Mouse (Mus musculus) liver, adult 2 months (tissue): ENCODE measurements around the gene Trip11.
"Not testable (repeated sequence)": the region's sequence is repeated elsewhere in the genome, so short reads cannot be mapped to it uniquely, and the experiment has no call there.

Experiments used
- CTCF ChIP-seq: fragments of 200-500 bp; IDR thresholded peaks from 2 replicates; pipeline ENCODE4 v1.5.1; 2011; ENCODE audit warnings: low read depth, low read length, control low read depth
- POLR2A ChIP-seq: fragments of 200-500 bp; IDR thresholded peaks from 2 replicates; pipeline ENCODE4 v1.6.1; 2011; ENCODE audit warnings: low read length, control low read depth; ENCODE audit not compliant: insufficient read depth; ENCODE audit errors: extremely low read depth

- not testable (repeated sequence) for TF ChIP-seq POLR2A, CTCF
These were observed 46.1 kb upstream of the Trip11 start for GRCm38 (mm10) chr12:101958960-101959780.
